Mouse (Mus musculus): ENCODE data around the gene Lep. TPM values are rescaled to one million over a fixed set of nuclear protein-coding genes. Genes with fewer than 3 reads are reported as not detected.
A peak's percentile ranks its signal among the peaks of the same experiment; 100 is the strongest.

Gene Lep
- not detected for total RNA-seq (2021)
- long read RNA-seq = 0 reads

GRCm38 (mm10) chr6:29059846-29060685 is at the start of gene Lep:
Gene Lep (plus strand): TSS chr6:29060220.
- no peak for DNase-seq (ENCODE audit: low spot score in 2 of 2)

GRCm38 (mm10) chr6:29011651-29012050 is 48.4 kb upstream of the Lep start:
- no peak for DNase-seq (ENCODE audit: low spot score in 2 of 2)

GRCm38 (mm10) chr6:29013216-29013615 is 46.8 kb upstream of the Lep start:
- DNase-seq (ENCODE audit: low spot score in 2 of 2) = no peak

- peak in 1 of 2 experiments; percentile 19 for DNase-seq (ENCODE audit: low spot score in 2 of 2)
These were observed 43.1 kb upstream of the Lep start for GRCm38 (mm10) chr6:29016891-29017412.

- DNase-seq (ENCODE audit: low spot score in 2 of 2) = no peak
These were observed 40.0 kb upstream of the Lep start for GRCm38 (mm10) chr6:29019756-29020720.

GRCm38 (mm10) chr6:29020937-29021336 is 39.1 kb upstream of the Lep start:
- no peak for DNase-seq (ENCODE audit: low spot score in 2 of 2)

GRCm38 (mm10) chr6:29021501-29021900 is 38.5 kb upstream of the Lep start:
- no peak for DNase-seq (ENCODE audit: low spot score in 2 of 2)

- DNase-seq (ENCODE audit: low spot score in 2 of 2) = no peak
These were observed 37.9 kb upstream of the Lep start for GRCm38 (mm10) chr6:29022115-29022514.

GRCm38 (mm10) chr6:29023206-29023967 is 36.6 kb upstream of the Lep start:
- DNase-seq (ENCODE audit: low spot score in 2 of 2) = peak; percentile 73 to 81

- peak; percentile 86 to 89 for DNase-seq (ENCODE audit: low spot score in 2 of 2)
These were observed 36.0 kb upstream of the Lep start for GRCm38 (mm10) chr6:29024000-29024417.

- DNase-seq (ENCODE audit: low spot score in 2 of 2) = no peak
These were observed 34.1 kb upstream of the Lep start for GRCm38 (mm10) chr6:29025796-29026482.

- no peak for DNase-seq (ENCODE audit: low spot score in 2 of 2)
These were observed 33.3 kb upstream of the Lep start for GRCm38 (mm10) chr6:29026766-29027165.

- no peak for DNase-seq (ENCODE audit: low spot score in 2 of 2)
These were observed 31.9 kb upstream of the Lep start for GRCm38 (mm10) chr6:29028129-29028528.

GRCm38 (mm10) chr6:29029521-29029920 is 30.5 kb upstream of the Lep start:
- no peak for DNase-seq (ENCODE audit: low spot score in 2 of 2)

- DNase-seq (ENCODE audit: low spot score in 2 of 2) = peak; percentile 57 to 70
These were observed 28.8 kb upstream of the Lep start for GRCm38 (mm10) chr6:29031216-29031615.

GRCm38 (mm10) chr6:29031704-29032310 is 28.2 kb upstream of the Lep start:
- DNase-seq (ENCODE audit: low spot score in 2 of 2) = no peak

- no peak for DNase-seq (ENCODE audit: low spot score in 2 of 2)
These were observed 27.6 kb upstream of the Lep start for GRCm38 (mm10) chr6:29032411-29032810.

GRCm38 (mm10) chr6:29033981-29034646 is 25.9 kb upstream of the Lep start:
- DNase-seq (ENCODE audit: low spot score in 2 of 2) = no peak

- peak; percentile 43 to 49 for DNase-seq (ENCODE audit: low spot score in 2 of 2)
These were observed 23.3 kb upstream of the Lep start for GRCm38 (mm10) chr6:29036698-29037097.
